Mouse (Mus musculus) cortical plate, adult 2 months (tissue): Measurements from ENCODE around the gene Ago1.

Experiments used
- CTCF ChIP-seq: fragments of 200-500 bp; IDR thresholded peaks from 2 replicates; pipeline ENCODE4 v1.5.1; 2011; ENCODE audit warnings: mild to moderate bottlenecking, control low read depth, low read length; ENCODE audit not compliant: insufficient read depth; ENCODE audit errors: extremely low read depth
- POLR2A ChIP-seq: fragments of 200-500 bp; IDR thresholded peaks from 2 replicates; pipeline ENCODE4 v1.6.1; 2011; ENCODE audit warnings: mild to moderate bottlenecking, low read length, control low read depth; ENCODE audit not compliant: insufficient read depth; ENCODE audit errors: extremely low read depth

DNA sequence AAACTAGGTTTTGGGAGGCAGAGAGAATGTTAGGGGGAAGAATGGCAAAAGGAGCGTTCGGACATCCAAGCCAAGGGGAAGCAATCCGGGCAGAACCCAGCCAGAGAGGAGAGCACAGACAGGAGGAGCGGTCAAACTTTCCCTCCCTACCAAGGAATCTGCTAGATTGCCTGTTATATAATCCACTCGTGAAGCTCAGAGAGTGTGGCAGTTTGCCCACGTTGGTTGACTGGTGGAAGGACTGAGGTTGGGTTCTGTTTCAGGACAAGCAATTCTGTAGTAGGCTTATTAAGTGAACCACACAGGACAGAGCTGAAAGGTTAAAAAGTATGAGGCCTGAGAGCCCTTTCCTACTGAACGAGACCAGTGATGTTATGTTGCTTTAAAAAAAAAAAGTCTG, 21.3 kb downstream of the Ago1 start:
- TF ChIP-seq POLR2A: no peak
- TF ChIP-seq CTCF: no peak
